Mouse (Mus musculus) ZHBTc4 (cell line): ENCODE measurements at regions not wholly inside any gene's neighbourhood (a gene's known extent, or its start where the extent isn't known, plus 50 kb on each side); places are given as distances from the start of the nearest gene placed in this dataset.

Experiments
- DNase-seq: peaks from one replicate; pipeline ENCODE4 v3.0.0-alpha.2; 2011; ENCODE audit warnings: low read depth, low spot score

- no peak for DNase-seq
These were observed 1172.7 kb downstream of the D3Ertd751e start for GRCm38 (mm10) chr3:42915146-42915545.

DNA sequence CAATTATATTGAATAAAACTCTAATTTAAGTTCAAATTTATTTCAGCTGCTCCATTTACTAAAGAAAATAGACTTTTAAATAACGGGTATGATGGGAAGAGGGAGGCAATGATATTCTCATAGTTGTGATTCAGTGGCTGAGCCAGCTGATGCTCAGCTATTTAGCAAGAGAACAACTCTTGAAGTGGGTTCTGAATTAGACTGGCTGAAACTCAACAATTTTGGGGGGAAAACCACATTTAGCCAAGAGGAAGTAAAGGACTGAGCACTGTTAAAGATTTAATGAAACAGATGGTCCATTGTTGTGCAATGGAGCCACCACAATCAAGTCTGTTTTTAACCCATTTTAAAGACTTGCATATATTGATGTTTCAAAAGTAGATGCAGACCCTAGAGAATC is 1193.0 kb downstream of the D3Ertd751e start:
- DNase-seq, result no peak

GRCm38 (mm10) chr3:42977066-42977465 is 1234.7 kb downstream of the D3Ertd751e start:
- no peak for DNase-seq
